Mouse (Mus musculus) inflammation-experienced regulatory T-cells, adult 6 months (primary cell): ENCODE results near the gene Rab31. TPM values are rescaled to one million over a fixed set of nuclear protein-coding genes. Genes with fewer than 3 reads are reported as not detected.
A peak's percentile ranks its signal among the peaks of the same experiment; 100 is the strongest.

ENCODE experiments used
- ATAC-seq: one replicate; pipeline ENCODE4 v1.8.0; 2017
- polyA plus RNA-seq, 3 experiments: library from polyadenylated mRNA; unstranded; fragments of 100-300 nt; shearing (Covaris generic); gene quantifications; one replicate each; pipeline ENCODE4 v1.2.1; 2017

Gene Rab31
- 1 to 10 TPM; 1.7 to 2.8 (median 2.6) TPM for polyA plus RNA-seq

DNA sequence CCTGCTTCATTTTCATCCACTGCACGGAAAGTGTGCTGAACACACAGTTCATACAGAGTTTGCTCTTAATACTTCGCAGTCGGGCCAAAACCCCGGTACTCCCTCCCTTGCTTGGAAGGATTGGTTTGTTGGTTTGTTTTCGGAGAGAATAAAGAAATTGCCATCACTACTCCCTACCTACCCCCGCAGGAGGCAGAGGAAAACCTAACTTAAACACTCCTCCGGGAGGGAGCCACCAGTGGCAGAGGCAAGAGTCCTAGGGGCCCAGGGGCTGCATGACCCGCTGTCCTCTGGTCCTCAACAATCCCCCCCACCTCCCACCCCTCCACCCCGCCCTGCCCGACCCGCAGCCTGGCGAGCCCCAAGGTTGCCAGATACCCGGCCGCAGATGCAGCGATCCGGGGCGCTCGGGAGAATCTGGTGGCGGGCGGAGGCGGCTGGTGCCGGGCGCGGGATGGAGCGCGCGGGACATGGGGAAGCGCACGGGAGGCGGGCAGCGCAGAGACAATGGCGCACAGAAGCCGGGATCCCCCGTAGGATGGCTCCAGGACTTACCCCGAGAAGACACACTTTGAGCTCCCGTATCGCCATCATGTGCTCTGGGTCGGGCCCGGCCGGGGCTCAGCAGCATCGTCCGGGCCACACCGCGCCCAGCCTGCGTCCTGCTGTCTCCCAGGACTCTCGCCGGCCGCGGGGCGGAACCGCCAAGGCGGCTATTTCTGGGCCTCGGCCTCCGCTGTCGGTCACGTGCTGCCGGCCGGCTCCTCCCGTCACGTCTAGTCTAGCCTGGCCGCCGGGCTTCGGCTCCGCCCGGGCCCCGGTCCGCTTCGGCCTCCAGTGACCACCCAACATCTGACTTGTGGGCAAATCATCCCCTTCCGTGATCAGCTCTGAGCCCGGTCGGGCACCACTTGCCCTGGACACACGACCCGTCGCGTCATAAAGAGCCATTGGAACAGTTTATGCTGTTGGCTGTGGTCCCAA, at the start of gene Rab31:
Gene Rab31, minus strand, starts transcription at position 802 of the 984 bp plus-strand sequence.
- peak; percentile 37 for ATAC-seq

- ATAC-seq: no peak
These were observed 47.6 kb upstream of the Rab31 start for GRCm38 (mm10) chr17:65820197-65820596.

DNA sequence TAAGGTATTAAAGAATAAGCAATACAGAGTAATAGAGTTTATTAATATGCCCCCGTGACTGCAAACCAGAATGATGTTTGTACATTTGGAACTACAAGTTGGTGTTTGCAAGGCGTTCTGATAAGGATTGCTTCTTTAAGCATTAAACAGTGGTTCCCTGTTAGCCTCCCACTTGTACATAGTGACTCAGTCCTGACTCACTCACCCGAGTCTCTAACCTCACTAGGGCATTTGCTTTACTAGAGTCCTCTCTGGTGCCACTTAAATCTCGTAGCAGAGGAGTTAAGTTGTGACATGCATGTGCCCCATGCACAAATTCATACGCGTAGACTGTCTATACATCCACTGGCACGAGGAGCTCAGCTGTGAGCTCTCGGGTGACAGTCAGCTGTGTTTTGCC, 41.2 kb upstream of the Rab31 start:
- ATAC-seq: no peak

DNA sequence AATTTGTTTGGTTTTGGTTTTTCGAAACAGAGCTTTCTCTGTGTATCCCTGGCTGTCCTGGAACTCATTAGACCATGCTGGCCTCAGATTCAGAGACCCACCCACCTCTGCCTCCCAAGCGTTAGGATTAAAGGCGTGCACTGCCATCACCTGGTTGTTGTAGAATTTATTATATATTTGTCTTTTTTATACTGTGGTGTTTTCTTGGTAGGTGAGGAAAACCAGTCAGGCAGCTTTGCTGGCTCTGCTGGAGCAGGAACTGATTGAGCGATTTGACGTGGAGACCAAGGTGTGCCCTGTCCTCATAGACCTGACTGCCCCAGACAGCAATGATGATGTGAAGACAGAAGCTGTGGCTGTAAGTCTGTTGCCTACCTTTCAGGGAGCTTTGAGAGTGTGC, 38.5 kb upstream of the Rab31 start:
- no peak for ATAC-seq

DNA sequence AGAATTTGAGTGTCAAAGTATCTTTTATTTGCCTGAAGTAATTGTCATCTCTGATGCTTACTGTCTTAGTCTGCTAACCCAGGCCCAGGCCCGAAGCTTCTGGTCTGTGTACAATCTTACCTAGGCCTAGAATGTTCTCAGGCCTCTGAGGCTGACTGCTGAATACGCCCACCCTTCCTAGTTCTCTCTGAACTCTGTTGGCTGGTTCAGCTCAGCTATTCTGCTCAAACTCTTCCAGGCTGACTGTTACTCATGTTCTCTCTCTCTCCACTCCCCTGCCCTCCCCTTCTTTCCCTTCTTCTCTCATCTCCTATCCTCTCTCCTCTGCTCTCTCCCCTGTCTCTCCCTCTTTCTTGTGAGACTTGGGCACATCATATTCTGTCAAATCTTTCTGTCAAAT, 33.9 kb upstream of the Rab31 start:
- ATAC-seq: no peak

DNA sequence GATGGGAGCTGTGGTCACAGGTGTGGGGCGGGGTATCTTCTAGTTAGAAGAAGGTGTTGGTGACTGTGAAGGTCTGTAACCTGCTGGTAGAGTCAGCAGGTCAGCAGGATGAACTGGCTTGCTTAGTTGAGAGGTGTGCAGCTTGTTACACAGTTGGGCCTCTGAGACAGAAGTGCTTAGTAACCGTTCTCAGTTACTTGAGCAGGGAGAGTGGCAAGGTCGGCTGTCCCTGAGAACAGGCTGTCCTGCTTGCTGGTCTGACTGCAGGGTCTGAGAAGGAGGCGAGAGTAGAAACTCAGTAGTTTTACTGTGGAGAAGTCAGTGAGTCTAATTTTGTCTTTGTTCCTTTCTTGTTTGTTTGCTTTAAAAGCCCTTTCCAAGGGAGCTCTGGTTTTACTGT, 33.4 kb upstream of the Rab31 start:
- no peak for ATAC-seq

- ATAC-seq: no peak
These were observed 29.5 kb upstream of the Rab31 start for GRCm38 (mm10) chr17:65802026-65802425.

GRCm38 (mm10) chr17:65800451-65800850, 27.9 kb upstream of the Rab31 start:
- ATAC-seq: no peak

DNA sequence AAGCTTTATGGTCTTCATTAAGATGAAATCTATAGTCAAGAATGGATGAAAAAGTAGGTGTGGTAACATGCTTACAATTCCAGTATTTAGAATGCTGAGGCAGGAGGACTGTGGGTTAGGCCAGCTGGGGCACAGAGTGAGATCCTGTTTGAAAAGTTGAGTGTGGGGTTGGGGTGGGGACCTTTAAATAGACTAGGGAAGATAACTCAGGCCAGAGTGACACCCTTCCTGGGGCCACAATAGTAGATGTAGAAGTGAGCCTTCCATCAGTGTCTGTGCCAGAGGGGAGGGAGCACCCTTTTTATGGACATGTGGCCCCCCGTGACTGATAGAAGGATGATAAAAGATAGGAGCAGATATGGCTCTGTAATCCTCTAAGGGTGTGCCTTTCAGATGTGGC, 26.8 kb upstream of the Rab31 start:
- ATAC-seq: no peak

- no peak for ATAC-seq
These were observed 25.9 kb upstream of the Rab31 start for GRCm38 (mm10) chr17:65798446-65798845.

- ATAC-seq: no peak
These were observed 23.5 kb upstream of the Rab31 start for GRCm38 (mm10) chr17:65796056-65796455.

DNA sequence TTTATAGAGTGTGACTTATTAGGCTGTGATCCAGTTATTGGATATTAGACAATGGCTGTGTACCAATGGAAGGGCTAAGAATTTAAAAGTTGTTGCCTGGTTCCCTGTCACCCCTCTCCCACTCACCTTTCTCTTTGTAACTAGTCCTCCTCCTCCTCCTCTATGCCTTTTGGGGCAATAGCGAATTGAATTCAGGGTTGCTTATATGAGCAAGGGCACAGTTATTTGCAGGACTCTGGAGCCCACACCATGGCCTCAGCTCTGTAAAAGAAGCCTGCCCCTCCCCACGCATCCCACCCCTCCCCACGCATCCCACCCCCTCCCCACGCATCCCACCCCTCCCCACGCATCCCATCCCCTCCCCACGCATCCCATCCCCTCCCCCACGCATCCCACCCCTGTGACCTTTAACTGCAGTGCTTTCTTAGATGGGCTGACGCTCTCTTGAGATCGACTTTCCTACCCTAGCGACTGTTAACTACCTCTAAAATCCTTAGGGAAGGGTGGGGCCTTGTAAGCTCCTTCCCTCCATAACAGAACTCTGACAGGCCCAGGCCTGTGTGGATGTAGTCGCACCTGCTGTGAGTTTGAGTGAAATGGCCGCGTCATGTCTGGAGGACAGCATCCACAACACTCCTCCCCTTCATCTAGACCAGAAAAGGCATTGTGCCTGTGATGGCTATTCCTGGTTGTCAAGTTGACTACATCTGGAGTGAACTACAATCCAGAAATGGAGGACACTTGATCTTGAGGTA, 21.7 kb upstream of the Rab31 start:
- no peak for ATAC-seq

- ATAC-seq: no peak
These were observed 20.9 kb upstream of the Rab31 start for GRCm38 (mm10) chr17:65793307-65793930.

DNA sequence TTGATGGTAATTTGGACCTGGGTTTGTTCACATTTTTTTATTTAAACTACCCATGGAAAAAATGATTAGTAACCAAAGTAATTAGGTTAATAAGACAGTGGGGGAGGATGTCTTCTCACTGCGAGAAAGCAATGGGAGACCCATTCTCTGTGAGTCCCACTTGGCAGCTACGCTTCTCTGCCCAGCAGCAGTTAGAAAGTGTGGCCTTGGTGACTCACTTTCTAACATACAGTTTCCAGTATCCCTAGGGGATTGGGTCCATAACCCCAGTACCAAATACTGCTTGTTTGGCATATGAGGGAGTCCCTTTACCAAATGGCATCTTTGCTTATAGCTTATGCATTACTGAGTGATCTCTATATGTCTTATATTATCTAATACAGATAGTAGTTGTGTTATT, 18.6 kb upstream of the Rab31 start:
- ATAC-seq: no peak

DNA sequence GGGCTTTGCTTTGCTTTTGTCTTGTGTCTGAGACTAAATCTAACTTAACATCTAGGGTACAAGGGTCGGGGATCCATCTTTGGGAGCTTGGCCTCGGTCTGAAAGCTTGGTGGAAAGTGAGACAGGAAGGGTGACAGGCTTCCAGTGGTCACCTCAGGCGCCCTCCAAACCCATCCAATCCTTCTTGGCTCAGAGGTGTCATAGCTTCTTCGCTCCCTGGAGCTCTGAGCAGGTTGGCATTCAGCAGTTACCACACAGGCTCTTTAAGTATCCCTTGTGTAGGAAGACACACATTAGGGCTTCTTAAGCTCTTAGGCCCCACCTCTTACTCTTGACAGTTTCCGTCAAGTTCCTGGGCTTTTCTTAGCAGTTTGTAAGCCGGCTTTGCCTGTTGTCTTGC, 17.0 kb upstream of the Rab31 start:
- no peak for ATAC-seq

GRCm38 (mm10) chr17:65788542-65789291, 16.2 kb upstream of the Rab31 start:
- ATAC-seq: no peak

- no peak for ATAC-seq
These were observed 14.7 kb upstream of the Rab31 start for GRCm38 (mm10) chr17:65787261-65787660.

- no peak for ATAC-seq
These were observed 13.7 kb upstream of the Rab31 start for GRCm38 (mm10) chr17:65786225-65786624.

GRCm38 (mm10) chr17:65785707-65786106, 13.2 kb upstream of the Rab31 start:
- ATAC-seq: no peak

DNA sequence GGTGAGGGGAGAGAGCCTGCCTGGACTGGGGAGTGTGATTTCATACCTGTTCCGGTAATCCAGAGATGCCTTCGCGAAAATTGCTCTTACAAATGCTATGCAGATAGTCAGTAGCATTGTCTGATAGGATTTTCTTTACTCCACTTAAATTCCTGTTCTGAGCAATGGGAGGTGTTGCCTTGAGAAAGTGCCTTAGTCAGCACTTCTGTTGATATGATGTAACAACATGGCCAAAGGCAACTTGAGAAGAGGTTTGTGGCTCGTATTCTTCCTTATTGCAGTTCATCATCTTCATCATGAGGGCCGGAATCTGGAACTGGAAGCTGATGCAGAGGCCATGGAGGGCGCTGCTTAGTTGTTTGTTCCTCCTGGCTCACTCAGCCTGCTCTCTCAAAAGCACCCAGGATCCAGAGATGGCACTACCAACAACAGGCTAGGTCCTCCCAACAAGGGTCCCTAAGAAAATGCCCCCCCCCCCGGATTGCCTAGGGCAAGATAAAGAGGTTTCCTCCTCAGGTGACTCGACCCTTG, 12.1 kb upstream of the Rab31 start:
- ATAC-seq: no peak

GRCm38 (mm10) chr17:65783182-65784161, 10.9 kb upstream of the Rab31 start:
- peak; percentile 61 for ATAC-seq
